Mouse (Mus musculus): Measurements from ENCODE around the gene Klhl10. TPM values are rescaled to one million over a fixed set of nuclear protein-coding genes. Genes with fewer than 3 reads are reported as not detected.

The Klhl10 gene
- polyA plus RNA-seq, 1 experiment from 2014 or later, result 0.89 TPM

DNA sequence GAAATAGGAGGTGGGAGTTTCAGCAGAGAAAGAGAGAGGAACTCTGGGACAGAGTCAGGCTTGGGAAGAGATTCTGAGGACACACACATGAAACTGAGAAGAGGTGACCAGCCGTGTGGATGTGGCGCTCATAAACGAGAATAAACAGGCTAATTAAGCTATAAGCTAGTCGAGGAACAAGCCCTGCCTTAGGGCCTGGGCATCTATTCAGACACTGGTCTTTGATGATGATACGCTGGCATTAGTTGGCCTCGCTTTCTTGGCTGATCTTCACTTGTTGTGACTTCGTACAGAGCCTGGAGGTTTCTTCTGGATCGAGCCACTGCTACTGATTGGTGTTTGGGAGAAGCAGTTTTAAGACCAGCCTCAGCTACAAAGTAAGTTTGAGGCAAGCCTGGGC, 64.3 kb downstream of the Klhl10 start:
- Histone ChIP-seq H3K27ac (replicated peaks) (no peak overlapping the region), H3K4me3 (no peak overlapping the region), H3K27me3 (no peaks in the 10 kb centered on the region), H3K4me2 (replicated peaks) (no peak overlapping the region), H3K36me3 (peaks cover 88% of the 10 kb centered on the region), H3K9ac (replicated peaks) (no peak overlapping the region), H3K9me3 (no peaks in the 10 kb centered on the region), H3K4me1 (peaks cover 8% of the 10 kb centered on the region; the same call in 1 of the 2 replicates)
- 97% methylated on average over 8 of the region's 8 CpGs for WGBS
- no peak for ATAC-seq (ENCODE audit: low FRiP score, low read depth)

Small RNA genes within 50 kb of the gene (microRNA-seq; reads per million reads assigned to microRNA genes)
- gene Gm27374 (not detected), gene Mir7116 (0.70 reads per million)

Other genes starting within 250 kb of the Klhl10 start
- not detected in 2 replicates for gene Krt9, start 248.7 kb upstream of the Klhl10 start, polyA plus RNA-seq (2016; fragmentation: Nextera tagmentation; extraction: Ambion mirVana)
- 4.5 and 5.5 TPM in 2 replicates for gene Krt14, start 234.4 kb upstream of the Klhl10 start, polyA plus RNA-seq (2016; fragmentation: Nextera tagmentation; extraction: Ambion mirVana)
- gene Krt16, start 193.0 kb upstream of the Klhl10 start, polyA plus RNA-seq (2016; fragmentation: Nextera tagmentation; extraction: Ambion mirVana), result not detected in 2 replicates
- 0.56 and 1.1 TPM in 2 replicates for gene Krt17, start 180.9 kb upstream of the Klhl10 start, polyA plus RNA-seq (2016; fragmentation: Nextera tagmentation; extraction: Ambion mirVana)
- gene Krt42, start 172.0 kb upstream of the Klhl10 start, polyA plus RNA-seq (2016; fragmentation: Nextera tagmentation; extraction: Ambion mirVana), result not detected in 2 replicates
- gene Eif1, start 122.0 kb upstream of the Klhl10 start, polyA plus RNA-seq (2016; fragmentation: Nextera tagmentation; extraction: Ambion mirVana), result 1,467 and 1,563 TPM in 2 replicates
- 0.97 and 1.2 TPM in 2 replicates for gene Gast, start 107.5 kb upstream of the Klhl10 start, polyA plus RNA-seq (2016; fragmentation: Nextera tagmentation; extraction: Ambion mirVana)
- gene Hap1, start 85.8 kb upstream of the Klhl10 start, polyA plus RNA-seq (2016; fragmentation: Nextera tagmentation; extraction: Ambion mirVana), result 72.8 and 86.6 TPM in 2 replicates
- 46.4 and 53.8 TPM in 2 replicates for gene Jup, start 44.2 kb upstream of the Klhl10 start, polyA plus RNA-seq (2016; fragmentation: Nextera tagmentation; extraction: Ambion mirVana)
- 19.7 and 25.4 TPM in 2 replicates for gene P3h4, start 27.1 kb upstream of the Klhl10 start, polyA plus RNA-seq (2016; fragmentation: Nextera tagmentation; extraction: Ambion mirVana)
- 44.5 and 48.0 TPM in 2 replicates for gene Fkbp10, start 26.2 kb upstream of the Klhl10 start, polyA plus RNA-seq (2016; fragmentation: Nextera tagmentation; extraction: Ambion mirVana)
- gene Nt5c3b, start 109 bp upstream of the Klhl10 start, polyA plus RNA-seq (2016; fragmentation: Nextera tagmentation; extraction: Ambion mirVana), result 93.9 and 100.0 TPM in 2 replicates
- gene Klhl11, start 30.8 kb downstream of the Klhl10 start, polyA plus RNA-seq (2016; fragmentation: Nextera tagmentation; extraction: Ambion mirVana), result 13.7 and 15.3 TPM in 2 replicates
- 366 and 368 TPM in 2 replicates for gene Acly, start 86.1 kb downstream of the Klhl10 start, polyA plus RNA-seq (2016; fragmentation: Nextera tagmentation; extraction: Ambion mirVana)
- 2.4 and 2.6 TPM in 2 replicates for gene Ttc25, start 103.7 kb downstream of the Klhl10 start, polyA plus RNA-seq (2016; fragmentation: Nextera tagmentation; extraction: Ambion mirVana)
- gene Cnp, start 133.0 kb downstream of the Klhl10 start, polyA plus RNA-seq (2016; fragmentation: Nextera tagmentation; extraction: Ambion mirVana), result 19.7 and 20.4 TPM in 2 replicates
- 101 and 103 TPM in 2 replicates for gene Nkiras2, start 177.3 kb downstream of the Klhl10 start, polyA plus RNA-seq (2016; fragmentation: Nextera tagmentation; extraction: Ambion mirVana)
- 310 and 329 TPM in 2 replicates for gene Dnajc7, start 178.3 kb downstream of the Klhl10 start, polyA plus RNA-seq (2016; fragmentation: Nextera tagmentation; extraction: Ambion mirVana)